Mouse (Mus musculus): ENCODE data around the gene Ddx39. TPM values are rescaled to one million over a fixed set of nuclear protein-coding genes. Genes with fewer than 3 reads are reported as not detected.

Ddx39 gene
- polyA plus RNA-seq, 1 experiment from 2014 or later: 299 TPM

DNA sequence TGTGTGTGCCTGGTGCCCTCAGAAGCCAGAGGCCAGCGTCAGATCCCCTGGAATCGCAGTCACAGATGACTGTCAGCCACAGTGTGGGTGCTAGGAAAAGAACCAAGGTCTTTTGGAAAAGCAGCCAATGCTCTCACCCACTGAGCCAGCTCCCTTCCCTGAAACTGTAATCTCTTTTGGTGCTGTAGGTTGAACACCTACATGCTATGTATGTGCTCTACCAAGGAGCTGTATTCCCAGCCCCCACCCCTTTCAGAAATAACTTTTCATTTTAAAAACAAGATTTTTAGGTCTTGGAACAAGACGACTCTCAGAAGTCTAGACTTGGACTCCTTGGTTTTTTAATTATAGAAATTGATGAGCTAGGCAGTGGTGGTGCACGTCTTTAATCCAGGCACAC is 11.6 kb upstream of the Ddx39 start:
- Histone ChIP-seq H3K4me2 (no peak overlapping the region), H3K36me3 (no peaks in the 10 kb centered on the region), H3K4me1 (peaks cover 23% of the 10 kb centered on the region), H3K9ac (no peak overlapping the region), H3K27me3 (replicated peaks) (peaks cover 6% of the 10 kb centered on the region; the same call in 1 of the 2 replicates), H3K4me3 (no peak overlapping the region), H3K9me3 (replicated peaks) (0 out of 2 replicates have a peak, but pooled peaks cover 6% of the 10 kb centered on the region), H3K27ac (no peak overlapping the region)
- no peak for ATAC-seq
- 61% methylated on average over 4 of the region's 4 CpGs for WGBS (ENCODE audit: insufficient replicate concordance)

DNA sequence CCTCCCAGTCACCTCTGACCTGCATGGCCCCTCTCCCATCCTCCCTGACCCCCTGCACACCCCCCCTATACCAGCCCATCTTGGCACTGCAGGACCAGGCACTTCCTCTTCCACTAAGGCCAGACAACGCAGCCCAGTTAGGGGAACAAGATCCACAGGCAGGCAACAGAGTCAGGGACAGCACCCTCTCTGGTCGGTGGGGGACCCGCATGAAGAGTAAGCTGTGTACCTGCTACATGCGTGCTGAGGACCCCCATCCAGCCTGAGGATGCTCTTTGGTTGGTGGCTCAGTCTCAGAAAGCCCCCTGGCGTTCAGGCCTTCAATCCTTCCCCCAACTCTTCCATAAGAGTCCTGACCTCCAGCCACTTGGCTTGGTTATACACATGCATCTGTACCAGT is 8.6 kb upstream of the Ddx39 start:
- Histone ChIP-seq H3K4me2 (no peak overlapping the region), H3K9me3 (replicated peaks) (0 out of 2 replicates have a peak, but pooled peaks cover 4% of the 10 kb centered on the region), H3K27me3 (replicated peaks) (peaks cover 6% of the 10 kb centered on the region; the same call in 1 of the 2 replicates), H3K9ac (no peak overlapping the region), H3K27ac (no peak overlapping the region), H3K36me3 (no peaks in the 10 kb centered on the region), H3K4me3 (no peak overlapping the region), H3K4me1 (no peaks in the 10 kb centered on the region)
- no peak for ATAC-seq
- 46% methylated on average over 5 of the region's 5 CpGs for WGBS (ENCODE audit: insufficient replicate concordance)

DNA sequence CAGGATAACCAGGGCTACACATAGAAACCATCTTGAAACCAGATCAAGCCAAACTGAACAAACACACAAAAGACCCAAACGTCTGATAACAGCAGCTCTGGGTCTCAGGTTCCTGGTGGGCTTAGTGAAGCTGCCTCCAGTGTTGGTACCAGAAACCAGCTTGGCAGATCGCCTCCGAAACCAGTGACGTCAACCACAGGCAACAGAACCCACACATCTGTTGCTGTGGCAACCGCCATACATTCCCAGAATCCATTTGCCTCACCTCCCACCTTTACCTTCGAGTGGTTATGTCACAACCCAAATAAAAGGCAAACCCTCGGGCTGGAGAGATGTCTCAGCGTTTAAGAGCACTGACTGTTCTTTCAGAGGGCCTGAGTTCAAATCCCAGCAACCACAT is 7.4 kb upstream of the Ddx39 start:
- no peaks in the 10 kb centered on the region for H3K4me1 ChIP-seq
- H3K4me2 ChIP-seq: no peak overlapping the region
- no peak overlapping the region for H3K27ac ChIP-seq
- no peaks in the 10 kb centered on the region for H3K9me3 ChIP-seq (replicated peaks)
- peaks cover 6% of the 10 kb centered on the region; the same call in 1 of the 2 replicates for H3K27me3 ChIP-seq (replicated peaks)
- no peak overlapping the region for H3K9ac ChIP-seq
- H3K4me3 ChIP-seq: no peak overlapping the region
- 62% methylated on average over 8 of the region's 8 CpGs for WGBS (ENCODE audit: insufficient replicate concordance)
- no peaks in the 10 kb centered on the region for H3K36me3 ChIP-seq
- no peak for ATAC-seq

- Histone ChIP-seq H3K4me1 (peaks cover 32% of the 10 kb centered on the region), H3K36me3 (peaks cover 19% of the 10 kb centered on the region), H3K9ac (no peak overlapping the region), H3K4me3 (peak overlapping the region; percentile 95), H3K4me2 (peak overlapping the region; percentile 73), H3K9me3 (replicated peaks) (no peaks in the 10 kb centered on the region), H3K27me3 (replicated peaks) (no peaks in the 10 kb centered on the region), H3K27ac (peak overlapping the region; percentile 89; the same call in 1 of the 2 replicates)
- WGBS (ENCODE audit: insufficient replicate concordance): 16% methylated on average over 8 of the region's 8 CpGs
- ATAC-seq: peak; percentile 1; the same call in 1 of the 2 replicates
Observed at GRCm38 (mm10) chr8:83714676-83715030, 324 bp upstream of the Ddx39 start.

GRCm38 (mm10) chr8:83715771-83716170 is 794 bp downstream of the Ddx39 start:
- Histone ChIP-seq H3K27ac (peak overlapping the region; percentile 89), H3K9ac (peak overlapping the region; percentile 81), H3K9me3 (replicated peaks) (no peaks in the 10 kb centered on the region), H3K4me1 (peaks cover 32% of the 10 kb centered on the region), H3K27me3 (replicated peaks) (no peaks in the 10 kb centered on the region), H3K4me2 (peak overlapping the region; percentile 73), H3K36me3 (peaks cover 30% of the 10 kb centered on the region), H3K4me3 (peak overlapping the region; percentile 95)
- under 1% methylated on average over 17 of the region's 17 CpGs for WGBS (ENCODE audit: insufficient replicate concordance)
- no peak for ATAC-seq

GRCm38 (mm10) chr8:83716563-83716962 is 1.6 kb downstream of the Ddx39 start:
- WGBS (ENCODE audit: insufficient replicate concordance): 25% methylated on average over 2 of the region's 2 CpGs
- H3K9ac ChIP-seq: peak overlapping the region; percentile 81
- ATAC-seq: peak; percentile 23
- peaks cover 38% of the 10 kb centered on the region for H3K36me3 ChIP-seq
- no peaks in the 10 kb centered on the region for H3K27me3 ChIP-seq (replicated peaks)
- H3K4me1 ChIP-seq: peaks cover 32% of the 10 kb centered on the region
- peak overlapping the region; percentile 73 for H3K4me2 ChIP-seq
- peak overlapping the region; percentile 89 for H3K27ac ChIP-seq
- H3K9me3 ChIP-seq (replicated peaks): no peaks in the 10 kb centered on the region
- H3K4me3 ChIP-seq: peak overlapping the region; percentile 95

DNA sequence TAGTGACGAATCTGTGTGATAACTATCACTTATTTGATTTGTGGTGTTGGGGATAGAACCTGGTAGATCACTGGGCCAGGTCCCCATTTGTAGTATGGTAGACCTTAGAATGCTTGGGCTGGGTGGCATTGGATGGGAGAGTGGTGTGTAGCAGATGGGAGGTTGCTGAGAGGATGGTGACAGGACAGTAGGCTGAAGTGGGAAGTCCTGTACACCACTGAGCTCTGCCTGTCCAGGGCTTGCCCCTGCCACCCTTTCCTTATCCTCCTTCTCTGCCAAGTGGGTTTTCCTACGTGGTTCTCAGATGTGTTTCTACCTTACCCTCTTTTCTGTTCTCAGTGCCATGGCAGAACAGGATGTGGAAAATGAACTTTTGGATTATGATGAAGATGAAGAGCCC is 4.1 kb downstream of the Ddx39 start:
- Histone ChIP-seq H3K4me2 (no peak overlapping the region), H3K36me3 (peaks cover 62% of the 10 kb centered on the region), H3K27me3 (replicated peaks) (no peaks in the 10 kb centered on the region), H3K9ac (no peak overlapping the region), H3K9me3 (replicated peaks) (no peaks in the 10 kb centered on the region), H3K4me3 (no peak overlapping the region), H3K27ac (no peak overlapping the region), H3K4me1 (peaks cover 33% of the 10 kb centered on the region)
- no peak for ATAC-seq
- 80% methylated on average over 2 of the region's 2 CpGs for WGBS (ENCODE audit: insufficient replicate concordance)

DNA sequence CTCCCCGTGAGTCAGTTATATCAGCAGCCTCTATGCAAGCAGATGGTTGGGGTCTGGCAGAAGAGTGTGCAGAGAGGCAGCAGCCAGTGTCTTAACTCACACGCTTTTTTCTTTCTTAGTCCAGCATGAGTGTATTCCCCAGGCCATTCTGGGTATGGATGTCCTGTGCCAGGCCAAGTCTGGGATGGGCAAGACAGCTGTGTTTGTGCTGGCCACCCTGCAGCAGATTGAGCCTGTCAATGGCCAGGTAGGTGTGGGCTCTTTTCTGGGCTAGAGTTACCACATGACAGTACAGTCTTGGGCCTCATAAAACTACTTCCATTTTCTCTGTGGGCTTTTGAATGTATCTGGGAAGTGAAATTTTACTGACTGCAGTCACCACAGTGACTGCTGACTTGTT is 4.7 kb downstream of the Ddx39 start:
- ATAC-seq: no peak
- H3K27ac ChIP-seq: no peak overlapping the region
- no peak overlapping the region for H3K4me3 ChIP-seq
- no peak overlapping the region for H3K9ac ChIP-seq
- H3K4me1 ChIP-seq: peaks cover 33% of the 10 kb centered on the region
- no peak overlapping the region for H3K4me2 ChIP-seq
- H3K36me3 ChIP-seq: peaks cover 69% of the 10 kb centered on the region
- 85% methylated on average over 2 of the region's 2 CpGs for WGBS (ENCODE audit: insufficient replicate concordance)
- H3K27me3 ChIP-seq (replicated peaks): no peaks in the 10 kb centered on the region
- no peaks in the 10 kb centered on the region for H3K9me3 ChIP-seq (replicated peaks)

DNA sequence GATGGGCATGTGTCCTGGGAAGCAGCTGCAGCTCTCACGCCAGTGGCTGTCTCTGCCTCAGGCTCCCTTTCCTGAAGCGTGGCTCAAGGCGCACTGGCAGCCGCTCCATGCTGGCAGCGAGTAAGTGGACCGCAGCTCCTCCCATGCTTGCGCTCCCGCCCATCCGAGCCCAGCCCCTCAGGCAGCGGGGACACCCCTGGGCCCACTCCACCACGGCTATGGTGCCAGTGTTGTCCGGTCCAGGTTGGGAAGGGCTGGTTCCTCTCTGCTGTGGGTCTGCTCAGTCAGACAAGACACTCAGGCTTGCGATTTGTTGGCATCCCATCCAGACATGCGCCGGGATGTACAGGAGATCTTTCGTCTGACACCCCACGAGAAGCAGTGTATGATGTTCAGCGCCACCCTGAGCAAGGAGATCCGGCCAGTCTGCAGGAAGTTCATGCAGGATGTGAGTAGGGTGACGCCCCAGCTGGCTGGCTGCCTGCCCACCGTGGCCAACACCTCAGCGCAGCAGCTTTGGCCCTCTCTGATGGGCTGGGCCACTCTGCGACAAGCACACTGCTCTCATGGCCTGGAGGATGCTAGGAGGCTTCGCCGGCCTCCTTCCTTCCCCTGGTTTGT is 6.5 kb downstream of the Ddx39 start:
- Histone ChIP-seq H3K36me3 (peaks cover 87% of the 10 kb centered on the region), H3K4me3 (no peak overlapping the region), H3K4me1 (peaks cover 26% of the 10 kb centered on the region), H3K27me3 (replicated peaks) (no peaks in the 10 kb centered on the region), H3K4me2 (no peak overlapping the region), H3K27ac (no peak overlapping the region), H3K9ac (no peak overlapping the region), H3K9me3 (replicated peaks) (no peaks in the 10 kb centered on the region)
- 88% methylated on average over 25 of the region's 25 CpGs for WGBS (ENCODE audit: insufficient replicate concordance)
- no peak for ATAC-seq

DNA sequence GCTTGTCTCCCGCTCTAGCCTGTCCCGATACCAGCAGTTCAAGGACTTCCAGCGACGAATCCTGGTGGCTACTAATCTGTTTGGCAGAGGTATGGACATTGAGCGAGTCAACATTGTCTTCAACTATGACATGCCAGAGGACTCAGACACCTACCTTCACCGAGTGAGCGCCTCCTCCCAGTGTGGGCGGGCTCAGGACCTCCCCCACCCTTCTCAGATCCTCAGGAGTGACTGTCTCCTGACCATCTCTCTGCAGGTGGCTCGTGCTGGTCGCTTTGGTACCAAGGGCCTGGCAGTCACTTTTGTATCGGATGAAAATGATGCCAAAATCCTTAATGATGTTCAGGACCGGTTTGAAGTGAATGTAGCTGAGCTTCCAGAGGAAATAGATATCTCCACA is 7.7 kb downstream of the Ddx39 start:
- Histone ChIP-seq H3K4me3 (no peak overlapping the region), H3K4me2 (no peak overlapping the region), H3K9me3 (replicated peaks) (no peaks in the 10 kb centered on the region), H3K36me3 (peaks cover 84% of the 10 kb centered on the region), H3K27ac (no peak overlapping the region), H3K27me3 (replicated peaks) (no peaks in the 10 kb centered on the region), H3K9ac (no peak overlapping the region), H3K4me1 (0 out of 2 replicates have a peak, but pooled peaks cover 14% of the 10 kb centered on the region)
- 84% methylated on average over 12 of the region's 12 CpGs for WGBS (ENCODE audit: insufficient replicate concordance)
- no peak for ATAC-seq

DNA sequence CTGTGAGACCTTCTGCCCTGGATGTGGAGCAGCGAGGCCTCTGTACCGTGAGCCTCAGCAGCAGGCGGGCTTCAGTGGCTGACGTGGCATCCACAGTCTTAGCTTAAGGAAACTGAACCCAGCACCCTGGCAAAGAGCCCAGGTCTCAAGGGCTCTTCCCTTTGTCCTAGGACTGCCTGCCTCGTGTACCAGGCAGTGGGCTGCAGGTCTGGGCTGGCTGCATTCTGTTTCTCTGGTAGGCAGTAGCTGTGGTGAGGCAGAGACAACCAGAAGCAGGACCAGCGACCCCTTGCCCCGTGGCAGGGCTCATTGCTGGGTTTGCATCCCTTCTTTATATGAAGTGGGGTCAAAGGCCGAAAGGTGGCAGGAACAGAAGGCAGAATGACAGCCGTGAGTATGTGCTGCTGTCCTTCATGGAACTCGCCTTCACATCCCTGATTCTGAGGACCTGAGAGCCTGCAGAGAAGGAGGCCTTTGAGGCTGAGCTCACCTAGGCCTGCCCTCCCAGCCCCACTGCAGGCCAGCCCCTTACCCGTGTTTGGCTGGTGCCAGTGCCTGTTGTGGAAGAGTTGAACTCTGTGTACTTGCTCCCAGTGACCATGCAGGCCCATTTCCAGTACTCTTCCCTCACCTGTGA is 8.6 kb downstream of the Ddx39 start:
- no peak overlapping the region for H3K27ac ChIP-seq
- H3K4me1 ChIP-seq: 0 out of 2 replicates have a peak, but pooled peaks cover 7% of the 10 kb centered on the region
- H3K4me2 ChIP-seq: no peak overlapping the region
- no peak overlapping the region for H3K4me3 ChIP-seq
- no peak overlapping the region for H3K9ac ChIP-seq
- no peak for ATAC-seq
- no peaks in the 10 kb centered on the region for H3K27me3 ChIP-seq (replicated peaks)
- peaks cover 79% of the 10 kb centered on the region for H3K36me3 ChIP-seq
- WGBS (ENCODE audit: insufficient replicate concordance): 88% methylated on average over 11 of the region's 11 CpGs
- H3K9me3 ChIP-seq (replicated peaks): no peaks in the 10 kb centered on the region

DNA sequence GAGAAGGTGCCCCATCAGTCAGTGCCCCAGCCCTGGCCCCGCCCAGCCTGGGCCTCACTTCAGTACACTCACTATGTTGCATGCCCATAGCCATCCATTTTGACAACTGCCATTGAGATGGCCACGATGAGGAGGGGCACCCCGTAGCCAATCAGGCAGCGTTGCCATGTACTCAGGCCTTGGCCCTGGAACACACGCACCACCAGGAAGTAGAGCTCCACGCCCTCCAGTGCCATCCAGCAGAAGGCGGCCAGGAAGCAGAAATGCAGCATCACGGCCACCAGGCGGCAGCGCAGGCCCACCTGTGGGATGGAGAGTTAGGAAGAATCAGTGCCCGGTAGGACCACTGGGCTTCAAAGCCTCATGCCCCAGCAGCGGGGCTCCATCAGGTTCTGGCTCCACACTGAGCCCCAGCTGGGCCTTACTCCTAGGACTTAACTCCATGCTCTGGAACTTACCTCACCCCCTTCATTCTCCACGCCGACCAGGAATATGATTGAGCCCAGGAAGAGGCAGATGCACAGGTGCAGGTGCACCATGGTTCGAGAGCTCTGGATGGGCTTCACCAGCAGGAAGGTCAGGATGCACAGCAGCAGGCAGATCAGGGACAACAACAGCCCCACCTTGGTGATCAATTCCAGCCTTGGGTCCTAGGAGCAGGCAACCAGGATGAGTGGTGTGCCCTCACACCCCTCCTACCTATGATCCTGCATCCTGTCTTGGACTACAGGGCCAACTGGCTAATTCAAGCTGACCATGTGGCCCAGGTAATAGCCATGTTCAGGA is 9.9 kb downstream of the Ddx39 start:
- Histone ChIP-seq H3K4me1 (0 out of 2 replicates have a peak, but pooled peaks cover 7% of the 10 kb centered on the region), H3K27me3 (replicated peaks) (no peaks in the 10 kb centered on the region), H3K4me2 (no peak overlapping the region), H3K4me3 (no peak overlapping the region), H3K9me3 (replicated peaks) (no peaks in the 10 kb centered on the region), H3K9ac (no peak overlapping the region), H3K36me3 (peaks cover 66% of the 10 kb centered on the region), H3K27ac (no peak overlapping the region)
- WGBS (ENCODE audit: insufficient replicate concordance): 53% methylated on average over 15 of the region's 15 CpGs
- ATAC-seq: peak; percentile 65
